Mouse (Mus musculus): ENCODE data around the gene Hvcn1.

The Hvcn1 gene

GRCm38 (mm10) chr5:122267136-122267535 lies 60.5 kb downstream of the Hvcn1 start:
- no peak for DNase-seq (ENCODE audit: low read depth, low spot score)

GRCm38 (mm10) chr5:122267899-122268298 lies 61.3 kb downstream of the Hvcn1 start:
- peak; percentile 58 for DNase-seq (ENCODE audit: low read depth, low spot score)

GRCm38 (mm10) chr5:122268858-122269604 lies 62.4 kb downstream of the Hvcn1 start:
- peak; percentile 89 for DNase-seq (ENCODE audit: low read depth, low spot score)

GRCm38 (mm10) chr5:122272821-122273220 lies 66.2 kb downstream of the Hvcn1 start:
- no peak for DNase-seq (ENCODE audit: low read depth, low spot score)

GRCm38 (mm10) chr5:122274785-122275184 lies 68.2 kb downstream of the Hvcn1 start:
- DNase-seq (ENCODE audit: low read depth, low spot score), result peak; percentile 98

GRCm38 (mm10) chr5:122278946-122279345 lies 72.3 kb downstream of the Hvcn1 start:
- no peak for DNase-seq (ENCODE audit: low read depth, low spot score)

- no peak for DNase-seq (ENCODE audit: low read depth, low spot score)
These were observed 73.3 kb downstream of the Hvcn1 start for GRCm38 (mm10) chr5:122279799-122280421.

- no peak for DNase-seq (ENCODE audit: low read depth, low spot score)
These were observed 73.8 kb downstream of the Hvcn1 start for GRCm38 (mm10) chr5:122280422-122280826.

GRCm38 (mm10) chr5:122280827-122281462 lies 74.3 kb downstream of the Hvcn1 start:
- no peak for DNase-seq (ENCODE audit: low read depth, low spot score)

- no peak for DNase-seq (ENCODE audit: low read depth, low spot score)
These were observed 77.2 kb downstream of the Hvcn1 start for GRCm38 (mm10) chr5:122283828-122284182.

- DNase-seq (ENCODE audit: low read depth, low spot score), result peak; percentile 94
These were observed 77.8 kb downstream of the Hvcn1 start, which contains the start of gene Pptc7 for GRCm38 (mm10) chr5:122284183-122285028. Pptc7 (plus strand) TSS chr5:122284365.

GRCm38 (mm10) chr5:122285029-122285766 lies 78.6 kb downstream of the Hvcn1 start:
- no peak for DNase-seq (ENCODE audit: low read depth, low spot score)

GRCm38 (mm10) chr5:122285767-122286150 lies 79.2 kb downstream of the Hvcn1 start:
- no peak for DNase-seq (ENCODE audit: low read depth, low spot score)

GRCm38 (mm10) chr5:122286191-122286590 lies 79.6 kb downstream of the Hvcn1 start:
- DNase-seq (ENCODE audit: low read depth, low spot score), result no peak

- DNase-seq (ENCODE audit: low read depth, low spot score), result no peak
These were observed 80.4 kb downstream of the Hvcn1 start for GRCm38 (mm10) chr5:122287026-122287425.

- DNase-seq (ENCODE audit: low read depth, low spot score), result no peak
These were observed 81.7 kb downstream of the Hvcn1 start for GRCm38 (mm10) chr5:122288147-122288811.

GRCm38 (mm10) chr5:122291149-122291548 lies 84.5 kb downstream of the Hvcn1 start:
- DNase-seq (ENCODE audit: low read depth, low spot score), result no peak

All from ES-CJ7 (cell line).